Mouse (Mus musculus): Measurements from ENCODE around the gene Ifrd2. TPM values are rescaled to one million over a fixed set of nuclear protein-coding genes. Genes with fewer than 3 reads are reported as not detected.
A peak's percentile ranks its signal among the peaks of the same experiment; 100 is the strongest.

Ifrd2 gene
- 26.9 and 27.7 TPM in 2 replicates for polyA plus RNA-seq (2014; fragmentation: Nextera tagmentation; extraction: Ambion mirVana)

- Histone ChIP-seq H3K27me3 (ENCODE audit: control insufficient read depth, insufficient read depth, low read length) (no peaks in the 10 kb centered on the region), H3K9me3 (ENCODE audit: control insufficient read depth, low read length) (no peaks in the 10 kb centered on the region), H3K4me3 (ENCODE audit: low read depth, low read length) (peak within 1 kb of the TSS; percentile 59), H3K27ac (ENCODE audit: low read depth, low read length) (0 out of 2 replicates have a peak within 1 kb of the TSS, but pooled peaks have one; percentile 4), H3K4me2 (replicated peaks; ENCODE audit: low read depth, low read length) (peak within 1 kb of the TSS; percentile 91), H3K4me1 (replicated peaks; ENCODE audit: control insufficient read depth, insufficient read depth, low read length) (peaks cover 5% of the 10 kb centered on the region; the same call in 1 of the 2 replicates), H3K36me3 (ENCODE audit: control insufficient read depth, insufficient read depth, low read length) (0 out of 2 replicates have a peak, but pooled peaks cover 2% of the 10 kb centered on the region), H3K9ac (ENCODE audit: low read depth, low read length) (peak within 1 kb of the TSS; percentile 61; the same call in 1 of the 2 replicates)
- ATAC-seq (ENCODE audit: low FRiP score): peak; percentile 97
- peak; percentile 96 for DNase-seq (ENCODE audit: low spot score)
- WGBS: 14% methylated on average over 46 of the region's 46 CpGs
Observed at GRCm38 (mm10) chr9:107586974-107587832, at the start of gene Ifrd2. Gene Ifrd2, plus strand, starts transcription at chr9:107587642.

GRCm38 (mm10) chr9:107538231-107538630, 49.2 kb upstream of the Ifrd2 start:
- 94% methylated on average over 7 of the region's 7 CpGs for WGBS
- DNase-seq (ENCODE audit: low spot score): no peak
- no peak for ATAC-seq (ENCODE audit: low FRiP score)
- no peak overlapping the region for H3K9ac ChIP-seq (ENCODE audit: low read depth, low read length)
- H3K27me3 ChIP-seq (ENCODE audit: control insufficient read depth, insufficient read depth, low read length): no peaks in the 10 kb centered on the region
- H3K4me1 ChIP-seq (replicated peaks; ENCODE audit: control insufficient read depth, insufficient read depth, low read length): peaks cover 18% of the 10 kb centered on the region
- H3K9me3 ChIP-seq (ENCODE audit: control insufficient read depth, low read length): no peaks in the 10 kb centered on the region
- H3K36me3 ChIP-seq (ENCODE audit: control insufficient read depth, insufficient read depth, low read length): peaks cover 9% of the 10 kb centered on the region; the same call in 1 of the 2 replicates
- no peak overlapping the region for H3K4me2 ChIP-seq (replicated peaks; ENCODE audit: low read depth, low read length)
- no peak overlapping the region for H3K27ac ChIP-seq (ENCODE audit: low read depth, low read length)
- no peak overlapping the region for H3K4me3 ChIP-seq (ENCODE audit: low read depth, low read length)

- Histone ChIP-seq H3K4me1 (replicated peaks; ENCODE audit: control insufficient read depth, insufficient read depth, low read length) (peaks cover 18% of the 10 kb centered on the region), H3K4me3 (ENCODE audit: low read depth, low read length) (no peak overlapping the region), H3K27me3 (ENCODE audit: control insufficient read depth, insufficient read depth, low read length) (no peaks in the 10 kb centered on the region), H3K9ac (ENCODE audit: low read depth, low read length) (no peak overlapping the region), H3K9me3 (ENCODE audit: control insufficient read depth, low read length) (no peaks in the 10 kb centered on the region), H3K27ac (ENCODE audit: low read depth, low read length) (no peak overlapping the region), H3K4me2 (replicated peaks; ENCODE audit: low read depth, low read length) (no peak overlapping the region), H3K36me3 (ENCODE audit: control insufficient read depth, insufficient read depth, low read length) (peaks cover 9% of the 10 kb centered on the region; the same call in 1 of the 2 replicates)
- whole genome bisulfite sequencing: 94% methylated on average over 3 of the region's 3 CpGs
- no peak for DNase-seq (ENCODE audit: low spot score)
- ATAC-seq (ENCODE audit: low FRiP score): no peak
Observed at GRCm38 (mm10) chr9:107538711-107539110, 48.7 kb upstream of the Ifrd2 start.

- Histone ChIP-seq H3K4me2 (replicated peaks; ENCODE audit: low read depth, low read length) (no peak overlapping the region), H3K27ac (ENCODE audit: low read depth, low read length) (no peak overlapping the region), H3K36me3 (ENCODE audit: control insufficient read depth, insufficient read depth, low read length) (peaks cover 11% of the 10 kb centered on the region; the same call in 1 of the 2 replicates), H3K27me3 (ENCODE audit: control insufficient read depth, insufficient read depth, low read length) (no peaks in the 10 kb centered on the region), H3K4me1 (replicated peaks; ENCODE audit: control insufficient read depth, insufficient read depth, low read length) (peaks cover 18% of the 10 kb centered on the region), H3K9me3 (ENCODE audit: control insufficient read depth, low read length) (no peaks in the 10 kb centered on the region), H3K9ac (ENCODE audit: low read depth, low read length) (no peak overlapping the region), H3K4me3 (ENCODE audit: low read depth, low read length) (no peak overlapping the region)
- ATAC-seq (ENCODE audit: low FRiP score) (no peak), DNase-seq (ENCODE audit: low spot score) (no peak)
- WGBS: 93% methylated on average over 8 of the region's 8 CpGs
Observed at GRCm38 (mm10) chr9:107539940-107540339, 47.5 kb upstream of the Ifrd2 start.

- ATAC-seq (ENCODE audit: low FRiP score) (no peak), DNase-seq (ENCODE audit: low spot score) (no peak)
- H3K27me3 ChIP-seq (ENCODE audit: control insufficient read depth, insufficient read depth, low read length): no peaks in the 10 kb centered on the region
- H3K9ac ChIP-seq (ENCODE audit: low read depth, low read length): no peak overlapping the region
- H3K9me3 ChIP-seq (ENCODE audit: control insufficient read depth, low read length): no peaks in the 10 kb centered on the region
- peaks cover 18% of the 10 kb centered on the region for H3K4me1 ChIP-seq (replicated peaks; ENCODE audit: control insufficient read depth, insufficient read depth, low read length)
- H3K4me2 ChIP-seq (replicated peaks; ENCODE audit: low read depth, low read length): no peak overlapping the region
- no peak overlapping the region for H3K4me3 ChIP-seq (ENCODE audit: low read depth, low read length)
- WGBS: 73% methylated on average over 4 of the region's 4 CpGs
- no peak overlapping the region for H3K27ac ChIP-seq (ENCODE audit: low read depth, low read length)
- H3K36me3 ChIP-seq (ENCODE audit: control insufficient read depth, insufficient read depth, low read length): peaks cover 11% of the 10 kb centered on the region; the same call in 1 of the 2 replicates
Observed at GRCm38 (mm10) chr9:107540420-107540819, 47.0 kb upstream of the Ifrd2 start.

GRCm38 (mm10) chr9:107541005-107541404, 46.4 kb upstream of the Ifrd2 start:
- peak overlapping the region; percentile 61; the same call in 1 of the 2 replicates for H3K9ac ChIP-seq (ENCODE audit: low read depth, low read length)
- ATAC-seq (ENCODE audit: low FRiP score) (no peak), DNase-seq (ENCODE audit: low spot score) (no peak)
- H3K4me3 ChIP-seq (ENCODE audit: low read depth, low read length): peak overlapping the region; percentile 60
- 30% methylated on average over 10 of the region's 10 CpGs for WGBS
- no peaks in the 10 kb centered on the region for H3K27me3 ChIP-seq (ENCODE audit: control insufficient read depth, insufficient read depth, low read length)
- peak overlapping the region; percentile 62 for H3K4me2 ChIP-seq (replicated peaks; ENCODE audit: low read depth, low read length)
- H3K27ac ChIP-seq (ENCODE audit: low read depth, low read length): no peak overlapping the region
- H3K9me3 ChIP-seq (ENCODE audit: control insufficient read depth, low read length): no peaks in the 10 kb centered on the region
- H3K36me3 ChIP-seq (ENCODE audit: control insufficient read depth, insufficient read depth, low read length): peaks cover 11% of the 10 kb centered on the region; the same call in 1 of the 2 replicates
- H3K4me1 ChIP-seq (replicated peaks; ENCODE audit: control insufficient read depth, insufficient read depth, low read length): peaks cover 12% of the 10 kb centered on the region

- Histone ChIP-seq H3K4me1 (replicated peaks; ENCODE audit: control insufficient read depth, insufficient read depth, low read length) (peaks cover 10% of the 10 kb centered on the region), H3K27ac (ENCODE audit: low read depth, low read length) (no peak within 1 kb of the TSS), H3K4me3 (ENCODE audit: low read depth, low read length) (peak within 1 kb of the TSS; percentile 60), H3K27me3 (ENCODE audit: control insufficient read depth, insufficient read depth, low read length) (no peaks in the 10 kb centered on the region), H3K9me3 (ENCODE audit: control insufficient read depth, low read length) (no peaks in the 10 kb centered on the region), H3K36me3 (ENCODE audit: control insufficient read depth, insufficient read depth, low read length) (peaks cover 11% of the 10 kb centered on the region; the same call in 1 of the 2 replicates), H3K4me2 (replicated peaks; ENCODE audit: low read depth, low read length) (peak within 1 kb of the TSS; percentile 62), H3K9ac (ENCODE audit: low read depth, low read length) (peak within 1 kb of the TSS; percentile 61)
- 2% methylated on average over 46 of the region's 46 CpGs for WGBS
- DNase-seq (ENCODE audit: low spot score) (peak; percentile 97), ATAC-seq (ENCODE audit: low FRiP score) (peak; percentile 87)
Observed at GRCm38 (mm10) chr9:107541474-107542351, 45.7 kb upstream of the Ifrd2 start, which contains the start of the genes Cyb561d2 and Nprl2. Gene Cyb561d2, minus strand, starts transcription at chr9:107542193. Gene Nprl2, plus strand, starts transcription at chr9:107542226.

- no peaks in the 10 kb centered on the region for H3K27me3 ChIP-seq (ENCODE audit: control insufficient read depth, insufficient read depth, low read length)
- H3K4me1 ChIP-seq (replicated peaks; ENCODE audit: control insufficient read depth, insufficient read depth, low read length): peaks cover 12% of the 10 kb centered on the region
- no peaks in the 10 kb centered on the region for H3K9me3 ChIP-seq (ENCODE audit: control insufficient read depth, low read length)
- 3% methylated on average over 11 of the region's 11 CpGs for WGBS
- peak overlapping the region; percentile 62 for H3K4me2 ChIP-seq (replicated peaks; ENCODE audit: low read depth, low read length)
- peaks cover 11% of the 10 kb centered on the region; the same call in 1 of the 2 replicates for H3K36me3 ChIP-seq (ENCODE audit: control insufficient read depth, insufficient read depth, low read length)
- peak overlapping the region; percentile 61 for H3K9ac ChIP-seq (ENCODE audit: low read depth, low read length)
- DNase-seq (ENCODE audit: low spot score) (no peak), ATAC-seq (ENCODE audit: low FRiP score) (peak; percentile 56)
- no peak overlapping the region for H3K27ac ChIP-seq (ENCODE audit: low read depth, low read length)
- H3K4me3 ChIP-seq (ENCODE audit: low read depth, low read length): peak overlapping the region; percentile 60
Observed at GRCm38 (mm10) chr9:107542352-107542686, 45.1 kb upstream of the Ifrd2 start.
